Mouse (Mus musculus): ENCODE results near the gene Ercc1. TPM values are rescaled to one million over a fixed set of nuclear protein-coding genes. Genes with fewer than 3 reads are reported as not detected.
A peak's percentile ranks its signal among the peaks of the same experiment; 100 is the strongest.

Gene Ercc1
- total RNA-seq, 1 experiment = 53.2 TPM

- Histone ChIP-seq H3K4me3 (ENCODE audit: insufficient read depth in 1 of 2, low read depth in 1 of 2, low read length in 2 of 2, poor library complexity in 1 of 2, severe bottlenecking in 1 of 2) (peak overlapping the region; percentile 80 to 95), H3K36me3 (ENCODE audit: control insufficient read depth, insufficient read depth, low read length, poor library complexity, severe bottlenecking) (peaks cover 17% of the 10 kb centered on the region), H3K9me3 (ENCODE audit: control insufficient read depth, insufficient read depth, low read depth, low read length) (no peaks in the 10 kb centered on the region), H3K27ac (ENCODE audit: insufficient read depth, low read depth, low read length, poor library complexity, severe bottlenecking) (no peak overlapping the region), H3K4me1 (ENCODE audit: control insufficient read depth in 2 of 2, insufficient read depth in 2 of 2, low read length in 2 of 2, poor library complexity in 1 of 2) (peaks cover 2 to 19% of the 10 kb centered on the region in 2 experiments; a peak in 3 of 4 replicates), H3K9ac (ENCODE audit: insufficient read depth, low read depth, low read length, poor library complexity, severe bottlenecking) (peak overlapping the region; percentile 60)
- TF ChIP-seq HCFC1 (IDR thresholded peaks at IDR 0.05; ENCODE audit: borderline replicate concordance, insufficient read depth, low read length) (peak; percentile 89), ZC3H11A (IDR thresholded peaks at IDR 0.05; ENCODE audit: borderline replicate concordance, low read depth, low read length) (no peak), MAFK (IDR thresholded peaks at IDR 0.05; ENCODE audit: insufficient read depth, low read depth, low read length) (no peak), ZNF384 (IDR thresholded peaks at IDR 0.05; ENCODE audit: low read depth, low read length) (no peak), CHD2 (IDR thresholded peaks at IDR 0.05; ENCODE audit: low read depth, low read length) (no peak)
- in situ Hi-C loops (cut with MboI; ENCODE audit: low sequenced_read_pairs in 2 of 2, unreplicated experiment in 2 of 2) = no loop called here
- peak; percentile 76 for DNase-seq (ENCODE audit: low read depth, low spot score)
Measured at GRCm38 (mm10) chr7:19360944-19361343, 16.4 kb downstream of the Ercc1 start.

GRCm38 (mm10) chr7:19361720-19362119, 17.1 kb downstream of the Ercc1 start:
- in situ Hi-C loops (cut with MboI; ENCODE audit: low sequenced_read_pairs in 2 of 2, unreplicated experiment in 2 of 2) = no loop called here
- Histone ChIP-seq H3K9me3 (ENCODE audit: control insufficient read depth, insufficient read depth, low read depth, low read length) (no peaks in the 10 kb centered on the region), H3K27ac (ENCODE audit: insufficient read depth, low read depth, low read length, poor library complexity, severe bottlenecking) (no peak overlapping the region), H3K9ac (ENCODE audit: insufficient read depth, low read depth, low read length, poor library complexity, severe bottlenecking) (peak overlapping the region; percentile 60; the same call in 1 of the 2 replicates), H3K36me3 (ENCODE audit: control insufficient read depth, insufficient read depth, low read length, poor library complexity, severe bottlenecking) (peaks cover 11% of the 10 kb centered on the region), H3K4me1 (ENCODE audit: control insufficient read depth in 2 of 2, insufficient read depth in 2 of 2, low read length in 2 of 2, poor library complexity in 1 of 2) (peaks cover 2 to 15% of the 10 kb centered on the region in 2 experiments; a peak in 3 of 4 replicates), H3K4me3 (ENCODE audit: insufficient read depth in 1 of 2, low read depth in 1 of 2, low read length in 2 of 2, poor library complexity in 1 of 2, severe bottlenecking in 1 of 2) (peak overlapping the region; percentile 75 to 80)
- TF ChIP-seq HCFC1 (IDR thresholded peaks at IDR 0.05; ENCODE audit: borderline replicate concordance, insufficient read depth, low read length) (no peak), ZC3H11A (IDR thresholded peaks at IDR 0.05; ENCODE audit: borderline replicate concordance, low read depth, low read length) (no peak), ZNF384 (IDR thresholded peaks at IDR 0.05; ENCODE audit: low read depth, low read length) (no peak), CHD2 (IDR thresholded peaks at IDR 0.05; ENCODE audit: low read depth, low read length) (no peak), MAFK (IDR thresholded peaks at IDR 0.05; ENCODE audit: insufficient read depth, low read depth, low read length) (no peak)
- DNase-seq (ENCODE audit: low read depth, low spot score) = peak; percentile 75

GRCm38 (mm10) chr7:19362276-19362675, 17.7 kb downstream of the Ercc1 start:
- TF ChIP-seq CHD2 (IDR thresholded peaks at IDR 0.05; ENCODE audit: low read depth, low read length) (no peak), HCFC1 (IDR thresholded peaks at IDR 0.05; ENCODE audit: borderline replicate concordance, insufficient read depth, low read length) (no peak), ZC3H11A (IDR thresholded peaks at IDR 0.05; ENCODE audit: borderline replicate concordance, low read depth, low read length) (no peak), ZNF384 (IDR thresholded peaks at IDR 0.05; ENCODE audit: low read depth, low read length) (no peak), MAFK (IDR thresholded peaks at IDR 0.05; ENCODE audit: insufficient read depth, low read depth, low read length) (no peak)
- H3K36me3 ChIP-seq (ENCODE audit: control insufficient read depth, insufficient read depth, low read length, poor library complexity, severe bottlenecking) = peaks cover 8% of the 10 kb centered on the region
- in situ Hi-C loops (cut with MboI; ENCODE audit: low sequenced_read_pairs in 2 of 2, unreplicated experiment in 2 of 2) = no loop called here
- no peaks in the 10 kb centered on the region for H3K9me3 ChIP-seq (ENCODE audit: control insufficient read depth, insufficient read depth, low read depth, low read length)
- no peak overlapping the region for H3K9ac ChIP-seq (ENCODE audit: insufficient read depth, low read depth, low read length, poor library complexity, severe bottlenecking)
- no peak overlapping the region for H3K27ac ChIP-seq (ENCODE audit: insufficient read depth, low read depth, low read length, poor library complexity, severe bottlenecking)
- DNase-seq (ENCODE audit: low read depth, low spot score) = no peak
- peaks cover 2 to 15% of the 10 kb centered on the region in 2 experiments; a peak in 3 of 4 replicates for H3K4me1 ChIP-seq (ENCODE audit: control insufficient read depth in 2 of 2, insufficient read depth in 2 of 2, low read length in 2 of 2, poor library complexity in 1 of 2)
- peak overlapping the region in 1 of 2 experiments; percentile 80; a peak in 1 of 4 replicates for H3K4me3 ChIP-seq (ENCODE audit: insufficient read depth in 1 of 2, low read depth in 1 of 2, low read length in 2 of 2, poor library complexity in 1 of 2, severe bottlenecking in 1 of 2)

- H3K36me3 ChIP-seq (ENCODE audit: control insufficient read depth, insufficient read depth, low read length, poor library complexity, severe bottlenecking) = no peaks in the 10 kb centered on the region
- TF ChIP-seq CHD2 (IDR thresholded peaks at IDR 0.05; ENCODE audit: low read depth, low read length) = no peak
- no peak; the same call in 1 of the 2 replicates for TF ChIP-seq ZC3H11A (IDR thresholded peaks at IDR 0.05; ENCODE audit: borderline replicate concordance, low read depth, low read length)
- TF ChIP-seq HCFC1 (IDR thresholded peaks at IDR 0.05; ENCODE audit: borderline replicate concordance, insufficient read depth, low read length) = peak; percentile 53; the same call in 1 of the 2 replicates
- TF ChIP-seq MAFK (IDR thresholded peaks at IDR 0.05; ENCODE audit: insufficient read depth, low read depth, low read length) = no peak
- TF ChIP-seq ZNF384 (IDR thresholded peaks at IDR 0.05; ENCODE audit: low read depth, low read length) = no peak
- in situ Hi-C loops (cut with MboI; ENCODE audit: low sequenced_read_pairs in 2 of 2, unreplicated experiment in 2 of 2) = no loop called here
- peaks cover 2 to 9% of the 10 kb centered on the region in 2 experiments; a peak in 2 of 4 replicates for H3K4me1 ChIP-seq (ENCODE audit: control insufficient read depth in 2 of 2, insufficient read depth in 2 of 2, low read length in 2 of 2, poor library complexity in 1 of 2)
- no peak overlapping the region for H3K4me3 ChIP-seq (ENCODE audit: insufficient read depth in 1 of 2, low read depth in 1 of 2, low read length in 2 of 2, poor library complexity in 1 of 2, severe bottlenecking in 1 of 2)
- H3K9me3 ChIP-seq (ENCODE audit: control insufficient read depth, insufficient read depth, low read depth, low read length) = no peaks in the 10 kb centered on the region
- H3K27ac ChIP-seq (ENCODE audit: insufficient read depth, low read depth, low read length, poor library complexity, severe bottlenecking) = no peak overlapping the region
- peak; percentile 83 for DNase-seq (ENCODE audit: low read depth, low spot score)
- peak overlapping the region; percentile 2; the same call in 1 of the 2 replicates for H3K9ac ChIP-seq (ENCODE audit: insufficient read depth, low read depth, low read length, poor library complexity, severe bottlenecking)
Measured at GRCm38 (mm10) chr7:19363881-19364280, 19.3 kb downstream of the Ercc1 start.
